Mouse (Mus musculus) stomach, embryonic 15.5 days (tissue): ENCODE measurements around the gene Hist2h2aa2. TPM values are rescaled to one million over a fixed set of nuclear protein-coding genes. Genes with fewer than 3 reads are reported as not detected.
"Not testable (repeated sequence)": the region's sequence is repeated elsewhere in the genome, so short reads cannot be mapped to it uniquely, and the experiment has no call there.

Experiments used
- ATAC-seq: fragments of 200-750 bp; cut with Nextera tagmentation; 2 replicates; pipeline ENCODE4 v1.8.0; 2017; ENCODE audit warnings: low read depth, moderate number of reproducible peaks, moderate TSS enrichment; ENCODE audit not compliant: insufficient read depth, low FRiP score
- H3K27ac ChIP-seq: fragments of 300-500 bp; sonication (generic); 2 replicates; pipeline ENCODE4 v1.5.1; 2015; ENCODE audit warnings: mild to moderate bottlenecking, inconsistent platforms
- H3K27me3 ChIP-seq: fragments of 300-500 bp; sonication (generic); replicated peaks from 2 replicates; pipeline ENCODE4 v1.6.1; 2015; ENCODE audit warnings: inconsistent platforms
- H3K36me3 ChIP-seq: fragments of 300-500 bp; sonication (generic); 2 replicates; pipeline ENCODE4 v1.6.1; 2015; ENCODE audit warnings: inconsistent platforms
- H3K4me1 ChIP-seq: fragments of 300-500 bp; sonication (generic); 2 replicates; pipeline ENCODE4 v1.6.1; 2015; ENCODE audit warnings: inconsistent platforms
- H3K4me2 ChIP-seq: fragments of 300-500 bp; sonication (generic); 2 replicates; pipeline ENCODE4 v1.6.1; 2015; ENCODE audit warnings: mild to moderate bottlenecking, inconsistent platforms
- H3K4me3 ChIP-seq: fragments of 300-500 bp; sonication (generic); replicated peaks from 2 replicates; pipeline ENCODE4 v1.5.1; 2015; ENCODE audit warnings: inconsistent platforms
- H3K9ac ChIP-seq: fragments of 300-500 bp; sonication (generic); 2 replicates; pipeline ENCODE4 v1.6.1; 2015; ENCODE audit warnings: inconsistent platforms
- H3K9me3 ChIP-seq: fragments of 300-500 bp; sonication (generic); 2 replicates; pipeline ENCODE4 v1.6.1; 2016; ENCODE audit warnings: inconsistent platforms
- WGBS: fragments of 180-500 bp; shearing (Covaris S2); methylation state at CpG from one replicate; pipeline ENCODE4 v1.1.7; 2015; 5-methylcytosine and 5-hydroxymethylcytosine counted together
- microRNA-seq: library from miRNA; unstranded; fragments of <30 nt; microRNA quantifications from one replicate; pipeline ENCODE4, GENCODE M21; 2016
- polyA plus RNA-seq: library from polyadenylated mRNA; unstranded; fragments of >200 nt; fragmentation: Nextera tagmentation; extraction: Ambion mirVana; gene quantifications from 2 replicates; pipeline ENCODE4 v1.2.1, GENCODE M21; 2015

Hist2h2aa2 gene
- polyA plus RNA-seq, 1 experiment from 2014 or later: 70.5 TPM

DNA sequence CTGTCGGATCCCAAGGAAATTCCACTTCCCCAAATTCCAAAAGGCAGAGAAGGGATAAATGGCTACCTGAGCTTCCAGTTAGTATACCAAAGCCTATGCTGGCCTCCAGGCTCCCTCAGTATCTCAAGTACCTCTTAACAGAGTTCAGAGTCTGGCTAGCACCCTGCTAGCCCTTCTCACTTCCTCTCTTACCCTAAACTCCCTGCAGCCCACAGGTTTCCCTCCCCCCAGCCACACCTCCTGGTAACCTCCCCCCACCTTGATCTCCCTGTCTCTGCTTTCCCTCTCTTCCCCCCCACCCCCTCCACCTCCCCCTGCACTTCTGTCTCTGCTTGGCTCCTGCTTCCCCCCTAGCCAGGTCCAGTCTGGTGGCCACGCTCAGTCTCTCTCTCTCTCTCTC lies 40.3 kb downstream of the Hist2h2aa2 start:
- Histone ChIP-seq H3K27ac (no peak overlapping the region), H3K36me3 (no peaks in the 10 kb centered on the region), H3K4me1 (0 out of 2 replicates have a peak, but pooled peaks cover 9% of the 10 kb centered on the region), H3K27me3 (no peaks in the 10 kb centered on the region), H3K9me3 (no peaks in the 10 kb centered on the region), H3K4me3 (no peak overlapping the region), H3K9ac (no peak overlapping the region), H3K4me2 (no peak overlapping the region)
- 62% methylated on average over 2 of the region's 2 CpGs for WGBS
- no peak for ATAC-seq

- not testable (repeated sequence) for H3K36me3 ChIP-seq, H3K9ac ChIP-seq, H3K9me3 ChIP-seq, ATAC-seq, H3K4me2 ChIP-seq, H3K4me1 ChIP-seq, H3K4me3 ChIP-seq, H3K27ac ChIP-seq, H3K27me3 ChIP-seq
- WGBS: 26% methylated on average over 8 of the region's 8 CpGs
Observed at GRCm38 (mm10) chr3:96198601-96199251, 41.4 kb downstream of the Hist2h2aa2 start.

DNA sequence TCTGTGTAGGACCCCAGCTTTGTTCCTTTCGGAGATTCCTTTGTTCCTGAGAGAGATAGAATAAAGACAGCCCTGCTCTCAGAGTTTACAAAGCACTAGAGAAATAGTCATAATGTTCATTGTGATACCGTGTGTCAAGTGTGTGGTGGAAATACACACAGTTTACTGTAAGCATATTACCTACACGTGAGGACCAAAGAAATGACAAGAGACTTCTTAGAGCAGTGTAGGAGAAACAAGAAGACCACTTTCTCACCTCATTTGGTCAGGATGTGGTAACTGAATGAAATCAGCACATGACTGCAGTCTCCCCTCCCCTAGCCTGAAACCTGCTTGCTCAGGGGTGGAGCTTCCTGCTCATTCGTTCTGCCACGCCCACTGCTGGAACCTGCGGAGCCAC lies 41.9 kb downstream of the Hist2h2aa2 start:
- Histone ChIP-seq H3K36me3 (no peaks in the 10 kb centered on the region), H3K4me3 (peak overlapping the region; percentile 77), H3K27me3 (no peaks in the 10 kb centered on the region), H3K9ac (no peak overlapping the region), H3K9me3 (no peaks in the 10 kb centered on the region), H3K4me2 (peak overlapping the region; percentile 100), H3K27ac (peak overlapping the region; percentile 75), H3K4me1 (0 out of 2 replicates have a peak, but pooled peaks cover 9% of the 10 kb centered on the region)
- peak; percentile 56; the same call in 1 of the 2 replicates for ATAC-seq
- 6% methylated on average over 6 of the region's 6 CpGs for WGBS

DNA sequence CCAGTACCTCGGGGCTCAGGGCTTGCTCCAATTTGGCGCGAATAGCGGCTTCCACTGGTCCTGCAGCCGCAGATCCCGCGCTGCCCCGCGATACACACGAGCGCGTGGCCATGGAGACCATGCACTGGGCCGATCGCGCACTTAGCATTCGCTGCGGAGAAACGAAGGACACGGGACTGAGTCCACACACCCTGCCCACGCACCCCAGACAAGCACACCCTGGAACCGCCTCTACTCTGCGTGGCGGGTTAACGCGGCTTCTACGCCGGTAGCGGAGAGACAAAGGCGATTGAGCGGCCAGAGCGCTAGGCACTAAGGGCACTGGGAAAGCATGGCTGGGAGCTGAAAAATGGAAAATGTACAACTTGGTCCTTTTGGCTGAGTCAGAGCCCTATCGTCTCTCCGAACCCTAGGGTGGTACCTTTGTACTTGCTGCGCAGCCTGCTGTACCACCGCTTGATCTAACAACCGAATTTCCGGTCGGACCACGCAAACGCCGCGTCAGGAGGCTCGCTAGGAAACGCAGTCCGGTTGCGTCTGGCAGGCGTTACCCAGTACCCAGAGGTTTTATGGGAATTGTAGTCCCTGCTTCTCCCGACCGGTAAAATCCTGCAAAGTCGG lies 42.8 kb downstream of the Hist2h2aa2 start:
- peak; percentile 92 for ATAC-seq
- WGBS: under 1% methylated on average over 50 of the region's 50 CpGs
- Histone ChIP-seq H3K36me3 (no peaks in the 10 kb centered on the region), H3K4me2 (peak overlapping the region; percentile 100), H3K27ac (peak overlapping the region; percentile 94), H3K9ac (peak overlapping the region; percentile 84), H3K4me3 (peak overlapping the region; percentile 77), H3K27me3 (no peaks in the 10 kb centered on the region), H3K9me3 (no peaks in the 10 kb centered on the region), H3K4me1 (0 out of 2 replicates have a peak, but pooled peaks cover 9% of the 10 kb centered on the region)

- Histone ChIP-seq H3K4me1 (0 out of 2 replicates have a peak, but pooled peaks cover 9% of the 10 kb centered on the region), H3K9me3 (no peaks in the 10 kb centered on the region), H3K9ac (peak overlapping the region; percentile 84), H3K36me3 (no peaks in the 10 kb centered on the region), H3K27me3 (no peaks in the 10 kb centered on the region), H3K4me2 (peak overlapping the region; percentile 100), H3K4me3 (peak overlapping the region; percentile 77), H3K27ac (peak overlapping the region; percentile 94)
- ATAC-seq: no peak
- WGBS: 16% methylated on average over 27 of the region's 27 CpGs
Observed at GRCm38 (mm10) chr3:96196437-96197128, 43.5 kb downstream of the Hist2h2aa2 start.

DNA sequence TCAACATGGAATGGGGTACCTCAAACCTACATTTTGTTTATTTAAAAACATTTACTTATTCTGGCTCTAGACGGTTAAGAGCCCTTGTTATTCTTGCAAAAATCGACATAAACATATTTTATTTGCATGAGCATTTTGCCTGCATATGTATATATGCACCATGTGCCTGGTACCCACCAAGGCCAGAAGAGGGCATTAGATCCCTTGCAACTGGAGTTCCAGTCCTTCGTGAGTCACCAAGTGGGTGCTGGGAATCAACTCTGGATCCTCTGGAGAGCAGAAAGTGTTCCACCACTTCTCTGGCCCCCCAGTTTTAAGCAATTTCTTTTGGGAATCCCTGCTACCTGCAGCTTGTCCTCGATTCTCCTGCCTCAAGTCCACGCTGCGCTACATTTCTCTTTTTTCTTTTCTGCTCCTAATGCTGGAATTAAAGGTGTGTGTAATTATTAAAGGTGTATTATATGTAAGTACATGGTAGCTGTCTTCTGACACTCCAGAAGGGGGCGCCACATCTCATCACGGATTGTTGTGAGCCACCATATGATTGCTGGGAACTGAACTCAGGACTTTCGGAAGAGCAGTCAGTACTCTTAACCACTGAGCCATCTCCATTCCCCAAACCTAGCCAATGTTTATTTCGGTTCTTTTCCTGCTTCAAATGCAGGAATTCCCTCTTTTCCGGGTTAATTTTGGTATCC lies 44.3 kb downstream of the Hist2h2aa2 start:
- Histone ChIP-seq H3K4me1 (0 out of 2 replicates have a peak, but pooled peaks cover 9% of the 10 kb centered on the region), H3K9ac (no peak overlapping the region), H3K9me3 (no peaks in the 10 kb centered on the region), H3K4me2 (no peak overlapping the region), H3K4me3 (no peak overlapping the region), H3K36me3 (no peaks in the 10 kb centered on the region), H3K27me3 (no peaks in the 10 kb centered on the region), H3K27ac (no peak overlapping the region)
- no peak for ATAC-seq
- WGBS: 92% methylated on average over 11 of the region's 11 CpGs

DNA sequence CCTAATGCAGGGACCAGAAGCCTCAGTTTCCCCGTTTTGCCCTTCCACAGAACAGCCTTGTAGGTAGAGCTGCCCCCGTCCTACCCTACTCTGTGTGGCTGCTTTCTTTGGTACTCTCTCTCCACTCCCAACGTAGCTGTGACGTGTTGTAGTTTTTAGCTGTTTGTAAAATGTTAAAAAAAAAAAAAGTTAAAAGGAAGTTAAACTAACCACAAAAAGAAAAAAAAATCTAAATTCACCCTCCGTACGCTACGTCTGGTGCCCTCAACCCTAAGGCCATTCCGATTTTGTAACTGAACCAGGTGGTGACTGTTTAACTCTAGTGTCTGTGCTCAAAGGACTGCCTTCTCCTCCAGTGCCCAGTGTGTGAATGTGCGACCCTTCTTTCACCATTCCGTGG lies 45.1 kb downstream of the Hist2h2aa2 start:
- 0 out of 2 replicates have a peak, but pooled peaks cover 9% of the 10 kb centered on the region for H3K4me1 ChIP-seq
- H3K36me3 ChIP-seq: no peaks in the 10 kb centered on the region
- no peaks in the 10 kb centered on the region for H3K9me3 ChIP-seq
- no peak for ATAC-seq
- H3K9ac ChIP-seq: no peak overlapping the region
- H3K27me3 ChIP-seq: no peaks in the 10 kb centered on the region
- no peak overlapping the region for H3K4me2 ChIP-seq
- H3K27ac ChIP-seq: no peak overlapping the region
- 83% methylated on average over 10 of the region's 10 CpGs for WGBS
- H3K4me3 ChIP-seq: no peak overlapping the region

- Histone ChIP-seq H3K4me3 (no peak overlapping the region), H3K27ac (no peak overlapping the region), H3K9ac (no peak overlapping the region), H3K4me1 (0 out of 2 replicates have a peak, but pooled peaks cover 6% of the 10 kb centered on the region), H3K4me2 (no peak overlapping the region), H3K27me3 (no peaks in the 10 kb centered on the region), H3K9me3 (no peaks in the 10 kb centered on the region), H3K36me3 (no peaks in the 10 kb centered on the region)
- ATAC-seq: no peak
- 60% methylated on average over 12 of the region's 12 CpGs for WGBS
Observed at GRCm38 (mm10) chr3:96192977-96193376, 47.1 kb downstream of the Hist2h2aa2 start.

Small RNA genes lying within 50 kb of the gene (microRNA-seq; reads per million reads assigned to microRNA genes)
- not detected for gene Gm44492
- gene Gm47311: not detected
- not detected for gene Gm47313

Other genes starting within 250 kb of the Hist2h2aa2 start
- 30.9 and 33.2 TPM in 2 replicates for gene Plekho1, start 244.3 kb downstream of the Hist2h2aa2 start, polyA plus RNA-seq
- gene Vps45, start 181.8 kb downstream of the Hist2h2aa2 start, polyA plus RNA-seq: 33.9 and 35.1 TPM in 2 replicates
- gene Otud7b, start 135.7 kb downstream of the Hist2h2aa2 start, polyA plus RNA-seq: 20.0 and 22.3 TPM in 2 replicates
- gene Mtmr11, start 78.3 kb downstream of the Hist2h2aa2 start, polyA plus RNA-seq: 13.7 and 15.0 TPM in 2 replicates
- 135 and 139 TPM in 2 replicates for gene Sf3b4, start 67.9 kb downstream of the Hist2h2aa2 start, polyA plus RNA-seq
- gene Sv2a, start 59.1 kb downstream of the Hist2h2aa2 start, polyA plus RNA-seq: 5.7 and 6.4 TPM in 2 replicates
- gene Bola1, start 20.6 kb downstream of the Hist2h2aa2 start, polyA plus RNA-seq: 54.8 and 55.0 TPM in 2 replicates
- gene Hist2h2ab, start 20.4 kb downstream of the Hist2h2aa2 start, polyA plus RNA-seq: 0.81 TPM in 1 of 2 replicates, not detected in the other
- gene Hist2h2ac, start 19.4 kb downstream of the Hist2h2aa2 start, polyA plus RNA-seq: 11.4 and 14.5 TPM in 2 replicates
- 8.0 and 8.8 TPM in 2 replicates for gene Hist2h2be, start 19.2 kb downstream of the Hist2h2aa2 start, polyA plus RNA-seq
- gene Hist2h3c2, start 1.1 kb downstream of the Hist2h2aa2 start, polyA plus RNA-seq: 5.6 and 8.7 TPM in 2 replicates
- gene Hist2h2aa1, start 5.2 kb upstream of the Hist2h2aa2 start, polyA plus RNA-seq: 23.0 and 26.2 TPM in 2 replicates
- gene Hist2h3c1, start 6.4 kb upstream of the Hist2h2aa2 start, polyA plus RNA-seq: 1.9 and 2.5 TPM in 2 replicates
- 9.7 and 18.1 TPM in 2 replicates for gene Hist2h4, start 23.0 kb upstream of the Hist2h2aa2 start, polyA plus RNA-seq
- 62.1 and 69.4 TPM in 2 replicates for gene Hist2h3b, start 28.4 kb upstream of the Hist2h2aa2 start, polyA plus RNA-seq
- gene Hist2h2bb, start 29.5 kb upstream of the Hist2h2aa2 start, polyA plus RNA-seq: 8.2 and 11.2 TPM in 2 replicates
- 3.8 and 4.4 TPM in 2 replicates for gene Fcgr1, start 53.7 kb upstream of the Hist2h2aa2 start, polyA plus RNA-seq
- 0.28 and 0.37 TPM in 2 replicates for gene BC107364, start 212.0 kb upstream of the Hist2h2aa2 start, polyA plus RNA-seq